Mouse (Mus musculus) E14TG2a.4 (cell line): ENCODE data around the gene Cpne7.

Experiments
- CTCF ChIP-seq: conservative IDR thresholded peaks from 2 replicates; pipeline ENCODE4 v1.5.1; 2014; ENCODE audit warnings: low read length
- NANOG ChIP-seq: IDR thresholded peaks from 2 replicates; pipeline ENCODE4 v1.6.1; 2014; ENCODE audit warnings: borderline replicate concordance, low read length, mixed read lengths
- POU5F1 ChIP-seq: IDR thresholded peaks from 2 replicates; pipeline ENCODE4 v1.6.1; 2014; ENCODE audit warnings: low read length, borderline replicate concordance

DNA sequence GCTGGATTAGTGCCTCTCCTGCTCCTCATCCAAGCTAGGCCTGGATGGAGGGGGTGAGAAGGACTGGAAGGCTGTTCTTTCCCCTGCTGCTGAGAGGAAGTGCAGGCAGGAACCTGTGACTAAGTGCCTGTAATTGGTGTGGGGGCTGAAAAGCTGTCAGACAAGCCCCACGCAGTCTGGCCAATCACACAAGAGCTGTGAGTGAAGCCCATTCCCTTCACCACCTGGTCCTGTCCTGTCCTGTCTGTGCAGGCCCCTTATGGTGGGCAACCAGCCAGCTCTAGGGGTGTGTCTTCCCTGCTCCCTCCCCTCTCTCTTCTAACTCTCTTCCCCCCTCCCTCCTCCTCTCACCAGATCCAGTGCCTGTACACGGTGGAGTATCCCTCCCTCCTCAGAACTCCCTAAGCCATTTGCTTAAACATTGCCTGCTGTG lies 20.5 kb downstream of the Cpne7 start:
- TF ChIP-seq CTCF = no peak
- TF ChIP-seq POU5F1 = no peak
- TF ChIP-seq NANOG = no peak
